Mouse (Mus musculus) liver, embryonic 16.5 days (tissue): ENCODE data around the gene Med26. TPM values are rescaled to one million over a fixed set of nuclear protein-coding genes. Genes with fewer than 3 reads are reported as not detected.
A peak's percentile ranks its signal among the peaks of the same experiment; 100 is the strongest.

Experiments
- ATAC-seq: fragments of 200-750 bp; cut with Nextera tagmentation; 2 replicates; pipeline ENCODE4 v1.8.0; 2017; ENCODE audit warnings: low read depth, mild to moderate bottlenecking, moderate number of reproducible peaks, moderate library complexity
- H3K27ac ChIP-seq: fragments of 300-500 bp; sonication (generic); 2 replicates; pipeline ENCODE4 v1.5.1; 2014; ENCODE audit warnings: mild to moderate bottlenecking, low read length
- H3K27me3 ChIP-seq: fragments of 300-500 bp; sonication (generic); 2 replicates; pipeline ENCODE4 v1.6.1; 2014; ENCODE audit warnings: low read depth, low read length, mixed read lengths; ENCODE audit not compliant: control insufficient read depth, insufficient read depth
- H3K36me3 ChIP-seq: fragments of 300-500 bp; sonication (generic); 2 replicates; pipeline ENCODE4 v1.6.1; 2014; ENCODE audit warnings: mild to moderate bottlenecking; ENCODE audit not compliant: control insufficient read depth, insufficient read depth
- H3K4me1 ChIP-seq: fragments of 300-500 bp; sonication (generic); 2 replicates; pipeline ENCODE4 v1.6.1; 2014; ENCODE audit warnings: low read depth, low read length, mixed read lengths; ENCODE audit not compliant: control insufficient read depth
- H3K4me2 ChIP-seq: fragments of 300-500 bp; sonication (generic); 2 replicates; pipeline ENCODE4 v1.6.1; 2014; ENCODE audit warnings: low read depth, low read length, mixed read lengths
- H3K4me3 ChIP-seq: fragments of 300-500 bp; sonication (generic); 2 replicates; pipeline ENCODE4 v1.5.1; 2014; ENCODE audit warnings: low read depth, mild to moderate bottlenecking, low read length
- H3K9ac ChIP-seq: fragments of 300-500 bp; sonication (generic); 2 replicates; pipeline ENCODE4 v1.6.1; 2014; ENCODE audit warnings: low read depth, low read length
- H3K9me3 ChIP-seq: fragments of 300-500 bp; sonication (generic); replicated peaks from 2 replicates; pipeline ENCODE4 v1.6.1; 2016; ENCODE audit warnings: low read length; ENCODE audit not compliant: control insufficient read depth
- WGBS: fragments of 180-500 bp; shearing (Covaris S2); extraction: QIAGEN DNeasy Blood & Tissue Kit; methylation state at CpG from one replicate; pipeline ENCODE4 v1.1.7; 2014; ENCODE audit not compliant: insufficient replicate concordance; 5-methylcytosine and 5-hydroxymethylcytosine counted together
- polyA plus RNA-seq: library from polyadenylated mRNA; unstranded; fragments of >200 nt; fragmentation: Nextera tagmentation; extraction: Ambion mirVana; gene quantifications from 2 replicates; pipeline ENCODE4 v1.2.1, GENCODE M21; 2015

The Med26 gene
- polyA plus RNA-seq, 1 experiment from 2014 or later: 6.2 TPM

DNA sequence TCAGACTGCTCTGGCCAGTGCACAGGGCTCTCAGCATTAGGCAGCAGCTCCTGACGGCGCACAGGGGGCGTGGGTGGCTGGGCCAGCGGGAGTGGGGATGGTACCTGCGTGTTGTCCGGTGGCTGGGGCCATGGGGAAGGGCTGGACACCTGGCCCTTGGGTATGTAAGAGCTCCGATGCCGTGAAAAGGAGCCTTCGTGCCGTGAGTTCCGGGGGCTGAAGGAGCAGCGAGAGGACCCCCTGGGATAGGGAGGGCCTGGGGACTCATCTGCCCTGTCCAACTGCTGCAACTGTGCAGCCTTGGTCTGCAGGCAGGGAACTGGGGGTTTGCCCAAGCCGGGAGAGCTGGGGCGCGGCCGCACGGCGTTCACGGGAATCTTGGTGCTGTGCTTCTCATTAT, 51.9 kb downstream of the Med26 start:
- H3K36me3 ChIP-seq: peaks cover 6% of the 10 kb centered on the region
- peaks cover 20% of the 10 kb centered on the region for H3K4me1 ChIP-seq
- H3K9ac ChIP-seq: no peak overlapping the region
- no peak overlapping the region for H3K4me3 ChIP-seq
- 82% methylated on average over 19 of the region's 19 CpGs for WGBS
- ATAC-seq: no peak
- H3K4me2 ChIP-seq: no peak overlapping the region
- no peaks in the 10 kb centered on the region for H3K27me3 ChIP-seq
- H3K9me3 ChIP-seq: no peaks in the 10 kb centered on the region
- no peak overlapping the region for H3K27ac ChIP-seq

- H3K4me1 ChIP-seq: peaks cover 25% of the 10 kb centered on the region
- no peak overlapping the region for H3K9ac ChIP-seq
- H3K4me2 ChIP-seq: no peak overlapping the region
- H3K36me3 ChIP-seq: peaks cover 6% of the 10 kb centered on the region
- no peaks in the 10 kb centered on the region for H3K9me3 ChIP-seq
- no peaks in the 10 kb centered on the region for H3K27me3 ChIP-seq
- WGBS: 83% methylated on average over 23 of the region's 23 CpGs
- ATAC-seq: no peak
- H3K4me3 ChIP-seq: no peak overlapping the region
- no peak overlapping the region for H3K27ac ChIP-seq
These were observed 52.5 kb downstream of the Med26 start for GRCm38 (mm10) chr8:72495411-72496111.

GRCm38 (mm10) chr8:72493381-72493780, 54.7 kb downstream of the Med26 start:
- no peak for ATAC-seq
- Histone ChIP-seq H3K27ac (peak overlapping the region; percentile 63), H3K36me3 (peaks cover 9% of the 10 kb centered on the region), H3K9me3 (no peaks in the 10 kb centered on the region), H3K27me3 (no peaks in the 10 kb centered on the region), H3K9ac (peak overlapping the region; percentile 65), H3K4me1 (peaks cover 27% of the 10 kb centered on the region), H3K4me2 (peak overlapping the region; percentile 94), H3K4me3 (peak overlapping the region; percentile 86)
- 7% methylated on average over 8 of the region's 8 CpGs for WGBS

- H3K4me3 ChIP-seq: peak overlapping the region; percentile 86
- WGBS: under 1% methylated on average over 55 of the region's 56 CpGs
- ATAC-seq: peak; percentile 99
These were observed 55.4 kb downstream of the Med26 start for GRCm38 (mm10) chr8:72492622-72493081.

DNA sequence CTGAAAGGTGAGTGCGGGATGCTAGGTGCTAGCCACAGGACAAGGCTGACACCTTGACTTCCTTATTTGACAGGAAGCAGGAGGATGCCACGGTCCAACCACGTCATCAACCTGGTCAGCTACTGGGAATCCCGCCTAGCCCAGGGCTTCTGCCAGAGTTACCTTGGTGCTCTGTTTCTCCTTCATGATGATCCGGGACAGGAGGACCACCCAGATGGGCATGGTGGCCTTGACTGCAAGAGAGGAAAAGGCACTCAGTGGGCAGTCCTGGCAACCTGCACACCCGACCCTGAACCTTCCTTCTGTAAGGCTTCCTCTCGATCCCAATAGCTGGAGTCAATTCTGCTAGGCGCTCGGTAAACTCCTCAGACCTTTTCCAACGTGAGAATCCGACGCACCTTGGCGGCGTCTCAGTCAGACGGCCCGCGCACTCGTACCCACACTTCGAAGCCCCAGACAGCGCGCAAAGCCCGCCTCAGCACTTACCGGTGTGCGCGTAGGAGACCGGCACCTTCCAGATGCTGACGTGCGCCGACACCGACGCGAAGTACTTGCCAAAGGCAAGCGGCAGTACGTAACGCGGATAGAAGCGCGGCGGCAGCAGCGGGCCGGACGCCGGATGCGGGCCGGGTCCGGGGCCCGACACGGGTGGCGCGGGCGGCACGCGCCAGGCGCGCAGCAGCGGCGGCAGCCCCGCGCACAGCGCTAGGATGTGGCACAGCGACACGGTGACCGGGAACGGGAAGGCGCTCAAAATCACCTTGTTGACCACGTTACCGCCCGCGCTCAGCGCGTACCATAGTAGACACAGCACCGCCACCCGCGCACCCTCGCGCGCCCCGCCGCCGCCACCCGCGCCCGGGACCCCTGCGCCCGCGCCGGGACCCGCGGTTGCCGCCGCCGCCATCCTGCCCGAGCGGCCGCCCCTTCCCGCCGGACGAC, 56.1 kb downstream of the Med26 start, which contains the start of gene Slc35e1:
TSS of gene Slc35e1 (minus strand) at position 935 of the 942 bp plus-strand sequence.
- Histone ChIP-seq H3K4me2 (peak within 1 kb of the TSS; percentile 94), H3K36me3 (peaks cover 15% of the 10 kb centered on the region), H3K9me3 (no peaks in the 10 kb centered on the region), H3K27ac (peak within 1 kb of the TSS; percentile 86), H3K4me3 (peak within 1 kb of the TSS; percentile 86), H3K27me3 (no peaks in the 10 kb centered on the region), H3K4me1 (peaks cover 23% of the 10 kb centered on the region), H3K9ac (peak within 1 kb of the TSS; percentile 88)
- peak; percentile 14 for ATAC-seq
- WGBS: under 1% methylated on average over 87 of the region's 98 CpGs

More at GRCm38 (mm10) chr8:72492622-72493081, 55.4 kb downstream of the Med26 start:
- Histone ChIP-seq H3K36me3 (peaks cover 15% of the 10 kb centered on the region), H3K4me1 (peaks cover 23% of the 10 kb centered on the region), H3K27me3 (no peaks in the 10 kb centered on the region), H3K9ac (peak overlapping the region; percentile 88), H3K27ac (peak overlapping the region; percentile 86), H3K9me3 (no peaks in the 10 kb centered on the region), H3K4me2 (peak overlapping the region; percentile 94)

- peaks cover 26% of the 10 kb centered on the region for H3K4me1 ChIP-seq
- peak overlapping the region; percentile 88 for H3K4me2 ChIP-seq
- H3K27me3 ChIP-seq: no peaks in the 10 kb centered on the region
- WGBS: 71% methylated on average over 2 of the region's 2 CpGs
- peaks cover 9% of the 10 kb centered on the region for H3K36me3 ChIP-seq
- peak overlapping the region; percentile 86 for H3K4me3 ChIP-seq
- ATAC-seq: no peak
- no peaks in the 10 kb centered on the region for H3K9me3 ChIP-seq
- H3K9ac ChIP-seq: peak overlapping the region; percentile 1; the same call in 1 of the 2 replicates
- H3K27ac ChIP-seq: no peak overlapping the region
These were observed 57.1 kb downstream of the Med26 start for GRCm38 (mm10) chr8:72491017-72491416.

- no peak overlapping the region for H3K4me3 ChIP-seq
- peaks cover 18% of the 10 kb centered on the region for H3K4me1 ChIP-seq
- H3K4me2 ChIP-seq: no peak overlapping the region
- H3K27ac ChIP-seq: no peak overlapping the region; the same call in 1 of the 2 replicates
- no peak overlapping the region for H3K9ac ChIP-seq
- peaks cover 35% of the 10 kb centered on the region for H3K36me3 ChIP-seq
- no peaks in the 10 kb centered on the region for H3K9me3 ChIP-seq
- H3K27me3 ChIP-seq: no peaks in the 10 kb centered on the region
- ATAC-seq: no peak
These were observed 61.1 kb downstream of the Med26 start for GRCm38 (mm10) chr8:72487014-72487413.

- Histone ChIP-seq H3K4me1 (peaks cover 9% of the 10 kb centered on the region), H3K27ac (peak overlapping the region; percentile 1; the same call in 1 of the 2 replicates), H3K36me3 (peaks cover 36% of the 10 kb centered on the region), H3K4me3 (no peak overlapping the region), H3K9me3 (no peaks in the 10 kb centered on the region), H3K4me2 (no peak overlapping the region), H3K9ac (no peak overlapping the region), H3K27me3 (no peaks in the 10 kb centered on the region)
- peak; percentile 8; the same call in 1 of the 2 replicates for ATAC-seq
- 48% methylated on average over 6 of the region's 6 CpGs for WGBS
These were observed 62.4 kb downstream of the Med26 start for GRCm38 (mm10) chr8:72485456-72486199.
